Mouse (Mus musculus): ENCODE measurements around the gene Rad21l. TPM values are rescaled to one million over a fixed set of nuclear protein-coding genes. Genes with fewer than 3 reads are reported as not detected.
"Not testable (repeated sequence)": the region's sequence is repeated elsewhere in the genome, so short reads cannot be mapped to it uniquely, and the experiment has no call there.

Rad21l gene
- polyA plus RNA-seq, 1 experiment from 2014 or later = not detected

- DNase-seq (ENCODE audit: low spot score) = not testable (repeated sequence)
Observed at GRCm38 (mm10) chr2:151615779-151616178, 52.6 kb downstream of the Rad21l start.

GRCm38 (mm10) chr2:151609974-151610373 lies 58.4 kb downstream of the Rad21l start:
- Histone ChIP-seq H3K9me3 (replicated peaks) (no peaks in the 10 kb centered on the region), H3K36me3 (no peaks in the 10 kb centered on the region), H3K27ac (peak overlapping the region; percentile 46; the same call in 1 of the 2 replicates), H3K4me3 (no peak overlapping the region), H3K27me3 (ENCODE audit: low read depth, poor library complexity, severe bottlenecking) (no peaks in the 10 kb centered on the region), H3K4me1 (peaks cover 18% of the 10 kb centered on the region)
- 42% methylated on average over 3 of the region's 3 CpGs for WGBS
- DNase-seq (ENCODE audit: low spot score) = no peak

More at GRCm38 (mm10) chr2:151615779-151616178, 52.6 kb downstream of the Rad21l start:
- not testable (repeated sequence) for H3K36me3 ChIP-seq; H3K4me3 ChIP-seq; H3K27ac ChIP-seq; H3K9me3 ChIP-seq (replicated peaks); H3K27me3 ChIP-seq (ENCODE audit: low read depth, poor library complexity, severe bottlenecking)
- H3K4me1 ChIP-seq = peaks cover 11% of the 10 kb centered on the region; the same call in 1 of the 2 replicates
- WGBS = 87% methylated on average over 8 of the region's 8 CpGs

- Histone ChIP-seq H3K9me3 (replicated peaks) (no peaks in the 10 kb centered on the region), H3K27me3 (ENCODE audit: low read depth, poor library complexity, severe bottlenecking) (no peaks in the 10 kb centered on the region), H3K27ac (no peak overlapping the region), H3K4me3 (no peak overlapping the region), H3K36me3 (no peaks in the 10 kb centered on the region), H3K4me1 (peaks cover 26% of the 10 kb centered on the region)
- 69% methylated on average over 1 of the region's 1 CpGs for WGBS
- DNase-seq (ENCODE audit: low spot score) = no peak
Observed at GRCm38 (mm10) chr2:151608435-151608834, 59.9 kb downstream of the Rad21l start.

- DNase-seq (ENCODE audit: low spot score) = peak; percentile 60
- 51% methylated on average over 11 of the region's 11 CpGs for WGBS
Observed at GRCm38 (mm10) chr2:151605437-151605987, 62.8 kb downstream of the Rad21l start.

GRCm38 (mm10) chr2:151603630-151604029 lies 64.7 kb downstream of the Rad21l start:
- no peak overlapping the region for H3K4me3 ChIP-seq
- H3K27me3 ChIP-seq (ENCODE audit: low read depth, poor library complexity, severe bottlenecking) = no peaks in the 10 kb centered on the region
- 0 out of 2 replicates have a peak overlapping the region, but pooled peaks have one; percentile 36 for H3K27ac ChIP-seq
- no peak for DNase-seq (ENCODE audit: low spot score)
- H3K36me3 ChIP-seq = no peaks in the 10 kb centered on the region
- 53% methylated on average over 4 of the region's 4 CpGs for WGBS
- H3K9me3 ChIP-seq (replicated peaks) = no peaks in the 10 kb centered on the region
- peaks cover 36% of the 10 kb centered on the region for H3K4me1 ChIP-seq

More at GRCm38 (mm10) chr2:151605437-151605987, 62.8 kb downstream of the Rad21l start:
- Histone ChIP-seq H3K27ac (peak overlapping the region; percentile 81), H3K4me3 (peak overlapping the region; percentile 9), H3K27me3 (ENCODE audit: low read depth, poor library complexity, severe bottlenecking) (no peaks in the 10 kb centered on the region), H3K9me3 (replicated peaks) (no peaks in the 10 kb centered on the region), H3K4me1 (peaks cover 34% of the 10 kb centered on the region), H3K36me3 (no peaks in the 10 kb centered on the region)

- H3K27ac ChIP-seq = no peak overlapping the region
- 91% methylated on average over 4 of the region's 4 CpGs for WGBS
- no peaks in the 10 kb centered on the region for H3K36me3 ChIP-seq
- H3K4me1 ChIP-seq = peaks cover 36% of the 10 kb centered on the region
- no peaks in the 10 kb centered on the region for H3K27me3 ChIP-seq (ENCODE audit: low read depth, poor library complexity, severe bottlenecking)
- H3K4me3 ChIP-seq = no peak overlapping the region
- no peak for DNase-seq (ENCODE audit: low spot score)
- H3K9me3 ChIP-seq (replicated peaks) = no peaks in the 10 kb centered on the region
Observed at GRCm38 (mm10) chr2:151602106-151602505, 66.2 kb downstream of the Rad21l start.

GRCm38 (mm10) chr2:151598068-151598467 lies 70.3 kb downstream of the Rad21l start:
- Histone ChIP-seq H3K27me3 (ENCODE audit: low read depth, poor library complexity, severe bottlenecking) (peaks cover 3% of the 10 kb centered on the region; the same call in 1 of the 2 replicates), H3K9me3 (replicated peaks) (no peaks in the 10 kb centered on the region), H3K27ac (no peak overlapping the region), H3K4me3 (no peak overlapping the region), H3K4me1 (peaks cover 17% of the 10 kb centered on the region), H3K36me3 (no peaks in the 10 kb centered on the region)
- DNase-seq (ENCODE audit: low spot score) = no peak
- WGBS = 83% methylated on average over 2 of the region's 2 CpGs

Other genes with a start within 250 kb of the Rad21l start
- gene 4921509C19Rik, start 192.4 kb downstream of the Rad21l start, polyA plus RNA-seq (2016; fragmentation: Nextera tagmentation; extraction: Ambion mirVana) = not detected in 2 replicates
- 321 and 325 TPM in 2 replicates for gene Nsfl1c, start 174.4 kb downstream of the Rad21l start, polyA plus RNA-seq (2016; fragmentation: Nextera tagmentation; extraction: Ambion mirVana)
- 543 and 621 TPM in 2 replicates for gene Fkbp1a, start 126.0 kb downstream of the Rad21l start, polyA plus RNA-seq (2016; fragmentation: Nextera tagmentation; extraction: Ambion mirVana)
- 0.55 and 0.73 TPM in 2 replicates for gene Sdcbp2, start 95.9 kb downstream of the Rad21l start, polyA plus RNA-seq (2016; fragmentation: Nextera tagmentation; extraction: Ambion mirVana)
- gene Snph, start 35.9 kb downstream of the Rad21l start, polyA plus RNA-seq (2016; fragmentation: Nextera tagmentation; extraction: Ambion mirVana) = 0.14 and 0.30 TPM in 2 replicates
- 2.3 and 2.8 TPM in 2 replicates for gene Tmem74b, start 33.5 kb upstream of the Rad21l start, polyA plus RNA-seq (2016; fragmentation: Nextera tagmentation; extraction: Ambion mirVana)
- gene Psmf1, start 75.7 kb upstream of the Rad21l start, polyA plus RNA-seq (2016; fragmentation: Nextera tagmentation; extraction: Ambion mirVana) = 60.6 and 60.8 TPM in 2 replicates
- 18.5 and 28.9 TPM in 2 replicates for gene Rspo4, start 174.4 kb upstream of the Rad21l start, polyA plus RNA-seq (2016; fragmentation: Nextera tagmentation; extraction: Ambion mirVana)
- 0.46 and 0.48 TPM in 2 replicates for gene Angpt4, start 242.7 kb upstream of the Rad21l start, polyA plus RNA-seq (2016; fragmentation: Nextera tagmentation; extraction: Ambion mirVana)

All from limb, embryonic 10.5 days (tissue).